8 mouse cellular contexts compared by ENCODE assay signal in the genomic region with DNA sequence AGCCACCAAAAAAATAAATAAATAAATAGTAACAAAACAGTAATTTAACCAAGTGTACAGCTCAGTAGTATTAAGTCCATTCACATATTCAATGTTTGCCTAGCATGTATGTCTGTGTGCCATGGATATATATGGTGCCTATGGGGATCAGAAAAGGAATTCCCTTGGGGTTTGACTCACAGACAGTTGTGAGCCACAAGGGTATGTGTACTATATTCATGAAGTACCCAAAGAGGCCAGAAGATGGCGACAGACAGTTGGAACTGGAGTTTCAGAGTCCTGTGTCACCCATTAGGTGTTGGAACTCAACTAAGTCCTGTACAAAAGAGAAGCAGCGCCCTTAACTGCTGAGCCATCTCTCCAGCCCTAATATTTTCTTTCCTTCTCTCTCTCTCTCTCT. TPM values are rescaled to one million over a fixed set of nuclear protein-coding genes. Genes with fewer than 3 reads are reported as not detected.
DNase-seq lines count a peak whose midpoint lies in the region; ATAC-seq and TF ChIP-seq lines count a peak whose summit lies in the region.

No protein-coding gene starts in this region.

- no peaks in the 10 kb centered on the region for H3K27me3 ChIP-seq in heart, embryonic 14.5 days (ENCODE audit: control insufficient read depth, insufficient read depth, low read length)
- no peaks in the 10 kb centered on the region for H3K27me3 ChIP-seq in liver, postnatal 0 days (ENCODE audit: insufficient read depth, low read length)

- TF ChIP-seq POLR2A in cortical plate, adult 2 months (IDR thresholded peaks at IDR 0.05; ENCODE audit: extremely low read depth, insufficient read depth, low read length), result no peak

- ATAC-seq in CD4-positive, CD25-positive, alpha-beta regulatory T cell, adult 4 months, result peak; percentile 92
- ATAC-seq in heart, embryonic 14.5 days (ENCODE audit: insufficient number of reproducible peaks, insufficient read depth, low FRiP score, low read depth), result 0 out of 2 replicates have a peak, but pooled peaks have one; percentile 19
- peak; percentile 86 for ATAC-seq in liver, postnatal 0 days
- peak; percentile 92 for ATAC-seq in neutrophil, adult 5-6 weeks (ENCODE audit: extremely low read depth, insufficient number of reproducible peaks, low FRiP score, poor library complexity, severe bottlenecking)

- H3K27ac ChIP-seq in cortical plate, adult 2 months (ENCODE audit: insufficient read depth, low read length), result no peak overlapping the region
- H3K27ac ChIP-seq in heart, embryonic 14.5 days (replicated peaks in 1 of 2; ENCODE audit: control insufficient read depth in 1 of 2, insufficient read depth in 1 of 2, low read depth in 2 of 2, low read length in 2 of 2), result no peak overlapping the region
- H3K27ac ChIP-seq in liver, postnatal 0 days (ENCODE audit: low read depth), result no peak overlapping the region

- peaks cover 4% of the 10 kb centered on the region for H3K4me1 ChIP-seq in cortical plate, adult 2 months (ENCODE audit: control insufficient read depth, insufficient read depth, low read length)
- peaks cover 0 to under 1% of the 10 kb centered on the region in 2 experiments; a peak in 1 of 4 replicates for H3K4me1 ChIP-seq in heart, embryonic 14.5 days (ENCODE audit: control insufficient read depth in 2 of 2, insufficient read depth in 2 of 2, low read length in 2 of 2)
- H3K4me1 ChIP-seq in liver, postnatal 0 days (ENCODE audit: insufficient read depth), result no peaks in the 10 kb centered on the region

- no peak for TF ChIP-seq EP300 in liver, postnatal 0 days (IDR thresholded peaks at IDR 0.05; ENCODE audit: low read depth)

- H3K4me2 ChIP-seq in heart, embryonic 14.5 days (ENCODE audit: low read length), result no peak overlapping the region
- H3K4me2 ChIP-seq in liver, postnatal 0 days (ENCODE audit: low read depth, low read length), result no peak overlapping the region

- no peak overlapping the region for H3K4me3 ChIP-seq in cortical plate, adult 2 months (ENCODE audit: insufficient read depth, low read length)
- H3K4me3 ChIP-seq in heart, embryonic 14.5 days (ENCODE audit: control insufficient read depth in 1 of 2, insufficient read depth in 1 of 2, low read depth in 1 of 2, low read length in 2 of 2), result no peak overlapping the region
- no peak overlapping the region for H3K4me3 ChIP-seq in liver, postnatal 0 days (ENCODE audit: low read depth, low read length)

- TF ChIP-seq CTCF in cortical plate, adult 2 months (IDR thresholded peaks at IDR 0.05; ENCODE audit: extremely low read depth, insufficient read depth, low read length), result peak; percentile 54
- TF ChIP-seq CTCF in liver, postnatal 0 days (IDR thresholded peaks at IDR 0.05; ENCODE audit: low read depth), result peak; percentile 89

- no peak overlapping the region for H3K9ac ChIP-seq in heart, embryonic 14.5 days (ENCODE audit: low read length)
- H3K9ac ChIP-seq in liver, postnatal 0 days (replicated peaks), result no peak overlapping the region

- H3K9me3 ChIP-seq in heart, embryonic 14.5 days (ENCODE audit: control insufficient read depth, low read length), result no peaks in the 10 kb centered on the region
- no peaks in the 10 kb centered on the region for H3K9me3 ChIP-seq in liver, postnatal 0 days (ENCODE audit: low read length)

- peaks cover 34% of the 10 kb centered on the region for H3K36me3 ChIP-seq in heart, embryonic 14.5 days (ENCODE audit: control insufficient read depth, insufficient read depth, low read length)
- peaks cover 3% of the 10 kb centered on the region for H3K36me3 ChIP-seq in liver, postnatal 0 days (replicated peaks; ENCODE audit: insufficient read depth, low read length)

- WGBS in heart, embryonic 14.5 days, result 57% methylated on average over 2 of the region's 2 CpGs
- 40% methylated on average over 2 of the region's 2 CpGs for WGBS in liver, postnatal 0 days (ENCODE audit: insufficient replicate concordance)

- DNase-seq in T-cell, adult 2 months (ENCODE audit: low spot score), result peak; percentile 80
- DNase-seq in kidney, postnatal 10 days, result peak; percentile 82
- DNase-seq in liver, postnatal 0 days, result peak; percentile 75
- no peak for DNase-seq in ovary, postnatal 36 days (ENCODE audit: low spot score)

RNA-seq across cellular contexts. Expression of gene Prpf3, which starts 6.1 kb away (rescaled TPM):
- 10 to 100 TPM; 49.1 to 56.5 TPM for polyA plus RNA-seq in CD4-positive, CD25-positive, alpha-beta regulatory T cell, adult 4 months (2017; shearing (Covaris generic))
- polyA plus RNA-seq in cortical plate, adult 2 months (2012; rRNA removed), result 36.0 and 36.9 TPM in 2 replicates
- polyA plus RNA-seq in heart, embryonic 14.5 days (2014; fragmentation: Nextera tagmentation; extraction: Ambion mirVana), result 29.0 and 33.7 TPM in 2 replicates
- 11.2 and 12.0 TPM in 2 replicates for polyA plus RNA-seq in liver, postnatal 0 days (2015; fragmentation: Nextera tagmentation; extraction: Ambion mirVana)
- 56.2 and 62.6 TPM in 2 replicates for total RNA-seq in neutrophil, adult 5-6 weeks (2017)

RNA-seq across cellular contexts. Expression of gene Mrps21, which starts 9.5 kb away (rescaled TPM):
- 100 to 1,000 TPM; 296 to 307 TPM for polyA plus RNA-seq in CD4-positive, CD25-positive, alpha-beta regulatory T cell, adult 4 months (2017; shearing (Covaris generic))
- 250 and 251 TPM in 2 replicates for polyA plus RNA-seq in cortical plate, adult 2 months (2012; rRNA removed)
- polyA plus RNA-seq in heart, embryonic 14.5 days (2014; fragmentation: Nextera tagmentation; extraction: Ambion mirVana), result 415 and 468 TPM in 2 replicates
- polyA plus RNA-seq in liver, postnatal 0 days (2015; fragmentation: Nextera tagmentation; extraction: Ambion mirVana), result 145 and 157 TPM in 2 replicates
- total RNA-seq in neutrophil, adult 5-6 weeks (2017), result 155 and 192 TPM in 2 replicates

RNA-seq across cellular contexts. Expression of gene Ciart, which starts 20.3 kb away (rescaled TPM):
- polyA plus RNA-seq in CD4-positive, CD25-positive, alpha-beta regulatory T cell, adult 4 months (2017; shearing (Covaris generic)), result 1 to 10 TPM; 9.1 to 9.7 TPM
- 54.7 and 63.6 TPM in 2 replicates for polyA plus RNA-seq in cortical plate, adult 2 months (2012; rRNA removed)
- polyA plus RNA-seq in heart, embryonic 14.5 days (2014; fragmentation: Nextera tagmentation; extraction: Ambion mirVana), result 3.1 and 3.9 TPM in 2 replicates
- 0.77 and 1.00 TPM in 2 replicates for polyA plus RNA-seq in liver, postnatal 0 days (2015; fragmentation: Nextera tagmentation; extraction: Ambion mirVana)
- 0.81 and 2.2 TPM in 2 replicates for total RNA-seq in neutrophil, adult 5-6 weeks (2017)

RNA-seq across cellular contexts. Expression of gene BC028528, which starts 30.0 kb away (rescaled TPM):
- polyA plus RNA-seq in CD4-positive, CD25-positive, alpha-beta regulatory T cell, adult 4 months (2017; shearing (Covaris generic)), result 1 to 10 TPM; 1.0 to 3.3 TPM
- 14.2 and 15.6 TPM in 2 replicates for polyA plus RNA-seq in cortical plate, adult 2 months (2012; rRNA removed)
- 45.1 and 51.7 TPM in 2 replicates for polyA plus RNA-seq in heart, embryonic 14.5 days (2014; fragmentation: Nextera tagmentation; extraction: Ambion mirVana)
- polyA plus RNA-seq in liver, postnatal 0 days (2015; fragmentation: Nextera tagmentation; extraction: Ambion mirVana), result 7.6 and 7.9 TPM in 2 replicates
- total RNA-seq in neutrophil, adult 5-6 weeks (2017), result 63.4 and 69.2 TPM in 2 replicates

RNA-seq across cellular contexts. Expression of gene Aph1a, which starts 32.0 kb away (rescaled TPM):
- 10 to 100 TPM; 14.8 to 19.9 TPM for polyA plus RNA-seq in CD4-positive, CD25-positive, alpha-beta regulatory T cell, adult 4 months (2017; shearing (Covaris generic))
- 68.6 and 71.6 TPM in 2 replicates for polyA plus RNA-seq in cortical plate, adult 2 months (2012; rRNA removed)
- 38.4 and 48.0 TPM in 2 replicates for polyA plus RNA-seq in heart, embryonic 14.5 days (2014; fragmentation: Nextera tagmentation; extraction: Ambion mirVana)
- 17.1 and 22.9 TPM in 2 replicates for polyA plus RNA-seq in liver, postnatal 0 days (2015; fragmentation: Nextera tagmentation; extraction: Ambion mirVana)
- total RNA-seq in neutrophil, adult 5-6 weeks (2017), result 26.9 and 27.1 TPM in 2 replicates

Comparison
In these comparisons a context has a peak if more than half of its experiments do, and no peak if none do; other contexts are left out.
1. ATAC-seq: peak in every context shown above with its lines; median percentile 92 in CD4-positive, CD25-positive, alpha-beta regulatory T cell, adult 4 months; 92 in neutrophil, adult 5-6 weeks; 86 in liver, postnatal 0 days; 19 in heart, embryonic 14.5 days.